Mouse (Mus musculus) midbrain, embryonic 16.5 days (tissue): ENCODE measurements at regions not wholly inside any gene's neighbourhood (a gene's known extent, or its start where the extent isn't known, plus 50 kb on each side); places are given as distances from the start of the nearest gene placed in this dataset.

Source experiments
- ATAC-seq: fragments of 200-750 bp; cut with Nextera tagmentation; 2 replicates; pipeline ENCODE4 v1.8.0; 2017; ENCODE audit warnings: moderate TSS enrichment
- H3K27ac ChIP-seq: fragments of 300-500 bp; sonication (generic); 2 replicates; pipeline ENCODE4 v1.5.1; 2014; ENCODE audit warnings: mild to moderate bottlenecking, low read length, mixed read lengths
- H3K27me3 ChIP-seq: fragments of 300-500 bp; sonication (generic); 2 replicates; pipeline ENCODE4 v1.6.1; 2014; ENCODE audit warnings: low read depth, low read length, mixed read lengths; ENCODE audit not compliant: control insufficient read depth, insufficient read depth
- H3K36me3 ChIP-seq: fragments of 300-500 bp; sonication (generic); 2 replicates; pipeline ENCODE4 v1.6.1; 2014; ENCODE audit warnings: mild to moderate bottlenecking, low read length, moderate library complexity, mixed read lengths; ENCODE audit not compliant: control insufficient read depth, insufficient read depth
- H3K4me1 ChIP-seq: fragments of 300-500 bp; sonication (generic); 2 replicates; pipeline ENCODE4 v1.6.1; 2014; ENCODE audit warnings: mild to moderate bottlenecking, low read length, mixed read lengths; ENCODE audit not compliant: control insufficient read depth, insufficient read depth
- H3K4me2 ChIP-seq: fragments of 300-500 bp; sonication (generic); 2 replicates; pipeline ENCODE4 v1.6.1; 2014; ENCODE audit warnings: mild to moderate bottlenecking, low read length, mixed read lengths
- H3K4me3 ChIP-seq: fragments of 300-500 bp; sonication (generic); 2 replicates; pipeline ENCODE4 v1.5.1; 2014; ENCODE audit warnings: low read depth, mild to moderate bottlenecking, low read length, moderate library complexity, mixed read lengths
- H3K9ac ChIP-seq: fragments of 300-500 bp; sonication (generic); 2 replicates; pipeline ENCODE4 v1.6.1; 2014; ENCODE audit warnings: low read depth, low read length, mixed read lengths
- H3K9me3 ChIP-seq: fragments of 300-500 bp; sonication (generic); replicated peaks from 2 replicates; pipeline ENCODE4 v1.6.1; 2014; ENCODE audit warnings: mild to moderate bottlenecking, low read length, mixed read lengths; ENCODE audit not compliant: control insufficient read depth, poor library complexity, severe bottlenecking
- WGBS: fragments of 180-500 bp; shearing (Covaris S2); extraction: QIAGEN DNeasy Blood & Tissue Kit; methylation state at CpG from one replicate; pipeline ENCODE4 v1.1.7; 2014; 5-methylcytosine and 5-hydroxymethylcytosine counted together

DNA sequence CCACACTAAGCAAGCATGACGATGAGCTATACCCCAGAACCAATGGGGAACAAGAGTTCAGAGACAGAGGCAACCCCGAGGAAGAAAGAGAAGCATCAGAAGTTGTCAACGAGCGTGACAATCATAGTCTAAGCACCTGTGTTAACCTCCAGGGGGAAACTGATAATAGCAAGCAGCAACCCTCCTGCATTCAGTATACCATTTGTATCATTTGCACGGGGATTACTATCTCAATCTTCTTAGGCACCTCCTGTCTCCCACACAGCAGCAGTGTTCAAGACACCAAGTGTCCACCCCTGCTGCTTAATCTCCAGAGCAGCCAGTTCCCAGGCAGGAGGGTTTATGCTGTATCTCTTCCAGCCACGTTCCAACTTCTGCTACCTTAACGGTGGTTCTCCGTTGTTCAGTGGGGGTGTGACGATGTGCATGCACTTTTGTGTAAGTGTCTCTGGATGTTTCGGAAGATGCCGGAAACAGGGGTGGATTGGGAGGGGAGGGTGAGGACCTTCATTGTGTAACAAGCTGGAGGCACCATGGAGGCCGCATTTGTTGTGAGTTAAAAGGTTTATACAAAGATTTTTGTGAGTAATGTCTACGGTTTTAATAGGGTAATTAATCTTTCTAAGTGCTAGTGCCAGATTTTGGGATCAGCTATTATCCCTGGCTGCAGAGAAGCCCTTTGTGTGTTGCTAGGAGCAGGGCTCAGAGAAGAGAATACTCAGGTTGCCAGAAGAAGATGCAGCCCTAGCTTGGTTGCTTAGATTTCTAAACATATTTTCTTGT is 245.8 kb downstream of the Rnf144b start:
- Histone ChIP-seq H3K36me3 (no peaks in the 10 kb centered on the region), H3K4me1 (peaks cover 4% of the 10 kb centered on the region; the same call in 1 of the 2 replicates), H3K4me2 (peak overlapping the region; percentile 2; the same call in 1 of the 2 replicates), H3K9me3 (no peaks in the 10 kb centered on the region), H3K27ac (no peak overlapping the region), H3K9ac (no peak overlapping the region), H3K27me3 (no peaks in the 10 kb centered on the region), H3K4me3 (no peak overlapping the region)
- peak; percentile 42; the same call in 1 of the 2 replicates for ATAC-seq
- WGBS = 17% methylated on average over 13 of the region's 13 CpGs

GRCm38 (mm10) chr13:47374583-47374982 is 252.1 kb downstream of the Rnf144b start:
- Histone ChIP-seq H3K9me3 (no peaks in the 10 kb centered on the region), H3K27ac (no peak overlapping the region), H3K4me1 (no peaks in the 10 kb centered on the region), H3K27me3 (no peaks in the 10 kb centered on the region), H3K36me3 (no peaks in the 10 kb centered on the region), H3K9ac (no peak overlapping the region), H3K4me2 (no peak overlapping the region), H3K4me3 (no peak overlapping the region)
- ATAC-seq = no peak
- WGBS = 64% methylated on average over 1 of the region's 1 CpGs

DNA sequence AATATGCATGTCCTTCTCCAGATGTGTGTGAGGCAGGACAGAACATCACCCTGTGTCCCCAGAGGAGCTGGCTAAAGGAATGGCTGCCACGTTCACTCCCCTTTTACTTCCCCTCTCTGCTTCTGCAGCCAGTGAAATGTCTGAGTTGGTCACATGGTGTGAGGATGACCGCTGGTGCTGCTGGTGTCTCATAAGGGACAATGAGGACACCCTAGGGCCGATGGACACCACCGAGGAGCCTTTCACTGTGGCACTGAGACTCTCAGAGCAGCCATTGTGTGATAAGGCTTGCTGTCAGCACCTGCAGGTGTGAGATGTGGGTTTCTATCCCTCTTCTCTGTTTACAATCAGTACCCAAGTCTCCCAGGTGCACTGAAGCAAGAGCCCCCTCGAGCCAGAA is 268.6 kb downstream of the Rnf144b start:
- no peaks in the 10 kb centered on the region for H3K36me3 ChIP-seq
- no peak for ATAC-seq
- H3K9ac ChIP-seq = no peak overlapping the region
- WGBS = 61% methylated on average over 5 of the region's 5 CpGs
- H3K4me1 ChIP-seq = no peaks in the 10 kb centered on the region
- no peaks in the 10 kb centered on the region for H3K9me3 ChIP-seq
- no peak overlapping the region for H3K4me3 ChIP-seq
- no peak overlapping the region for H3K27ac ChIP-seq
- H3K4me2 ChIP-seq = no peak overlapping the region
- no peaks in the 10 kb centered on the region for H3K27me3 ChIP-seq

DNA sequence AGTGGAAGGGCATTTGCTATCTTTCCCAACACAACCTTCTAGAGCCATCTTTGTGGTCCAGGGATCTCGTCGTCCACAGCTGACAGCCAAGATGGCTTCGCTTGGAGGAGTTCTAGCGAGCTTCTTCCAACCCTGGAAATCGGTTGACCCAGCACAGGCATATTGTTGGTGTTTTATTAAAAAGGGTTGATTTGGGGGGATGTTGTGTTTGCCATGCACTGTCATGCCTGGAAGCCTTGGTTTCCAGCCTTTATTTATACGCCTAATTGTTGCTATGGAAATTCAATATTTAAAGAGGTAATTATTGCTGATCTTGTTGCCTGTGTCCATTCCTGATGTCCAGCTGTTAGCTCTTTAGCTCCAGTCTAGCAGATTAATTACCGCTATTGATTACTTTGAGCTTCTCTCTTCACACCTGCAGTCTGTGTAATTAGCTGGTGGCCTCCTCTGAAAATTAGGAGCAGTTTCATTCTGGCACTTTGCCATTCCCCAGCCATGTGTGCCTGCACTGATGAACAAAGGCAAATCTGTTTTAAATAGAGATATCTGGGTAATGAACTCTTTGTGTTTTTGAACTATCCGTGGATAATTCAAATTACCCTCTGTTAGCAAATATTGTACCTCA is 275.4 kb downstream of the Rnf144b start:
- Histone ChIP-seq H3K27ac (no peak overlapping the region), H3K9ac (no peak overlapping the region), H3K36me3 (no peaks in the 10 kb centered on the region), H3K4me2 (no peak overlapping the region), H3K9me3 (no peaks in the 10 kb centered on the region), H3K4me3 (no peak overlapping the region), H3K27me3 (no peaks in the 10 kb centered on the region), H3K4me1 (no peaks in the 10 kb centered on the region)
- 0 out of 2 replicates have a peak, but pooled peaks have one; percentile 11 for ATAC-seq
- 59% methylated on average over 8 of the region's 8 CpGs for WGBS

DNA sequence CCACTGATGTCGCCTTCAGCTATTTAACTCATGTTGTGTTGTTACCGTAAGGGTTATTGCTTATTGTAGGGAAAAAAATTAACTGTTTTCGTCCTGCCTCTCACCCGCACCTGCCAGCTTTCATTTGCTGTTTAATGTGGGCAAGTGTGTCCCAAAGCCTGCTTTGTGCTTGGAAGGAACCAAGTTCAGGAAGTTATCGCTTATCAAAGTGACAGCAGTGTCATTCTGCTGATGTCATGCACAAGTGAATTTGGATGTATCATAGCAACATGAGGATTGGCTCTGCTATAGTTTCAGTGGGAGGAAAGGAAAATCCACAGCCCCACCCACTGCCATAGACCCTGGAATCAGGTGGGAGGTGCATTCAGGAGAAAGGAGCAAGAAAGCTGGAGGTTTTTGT is 276.5 kb downstream of the Rnf144b start:
- H3K36me3 ChIP-seq = no peaks in the 10 kb centered on the region
- H3K27me3 ChIP-seq = no peaks in the 10 kb centered on the region
- H3K9me3 ChIP-seq = no peaks in the 10 kb centered on the region
- no peak overlapping the region for H3K4me3 ChIP-seq
- H3K4me2 ChIP-seq = no peak overlapping the region
- no peak overlapping the region for H3K9ac ChIP-seq
- no peaks in the 10 kb centered on the region for H3K4me1 ChIP-seq
- 80% methylated on average over 5 of the region's 5 CpGs for WGBS
- no peak overlapping the region for H3K27ac ChIP-seq
- ATAC-seq = no peak

- no peaks in the 10 kb centered on the region for H3K36me3 ChIP-seq
- whole genome bisulfite sequencing = 93% methylated on average over 3 of the region's 3 CpGs
- no peak for ATAC-seq
- no peak overlapping the region for H3K4me2 ChIP-seq
- H3K27ac ChIP-seq = no peak overlapping the region
- no peaks in the 10 kb centered on the region for H3K27me3 ChIP-seq
- H3K4me1 ChIP-seq = no peaks in the 10 kb centered on the region
- H3K9ac ChIP-seq = no peak overlapping the region
- H3K9me3 ChIP-seq = no peaks in the 10 kb centered on the region
- H3K4me3 ChIP-seq = no peak overlapping the region
These were observed 290.8 kb downstream of the Rnf144b start for GRCm38 (mm10) chr13:47413261-47413660.

DNA sequence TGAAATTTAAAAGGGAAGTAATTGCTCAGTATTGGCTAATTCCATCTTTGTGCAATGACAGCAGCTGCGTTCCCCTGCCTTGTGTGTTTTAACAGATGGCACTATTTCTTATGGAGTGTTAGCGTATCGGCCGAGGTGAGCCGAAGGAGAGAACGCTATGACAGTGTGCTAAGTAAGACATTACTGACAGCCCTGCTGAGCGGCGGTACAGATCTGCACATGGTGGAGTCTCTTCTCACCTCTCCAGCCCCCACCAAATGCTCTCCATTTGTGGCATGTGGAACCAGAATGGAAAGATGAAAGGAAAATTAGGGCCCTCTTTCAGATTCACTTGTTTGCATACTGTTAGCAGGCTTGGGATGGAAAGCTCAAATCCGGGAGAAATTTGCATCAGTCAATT is 291.5 kb downstream of the Rnf144b start:
- H3K9ac ChIP-seq = no peak overlapping the region
- no peak overlapping the region for H3K4me2 ChIP-seq
- H3K27me3 ChIP-seq = no peaks in the 10 kb centered on the region
- WGBS = 67% methylated on average over 9 of the region's 9 CpGs
- H3K4me1 ChIP-seq = no peaks in the 10 kb centered on the region
- H3K9me3 ChIP-seq = no peaks in the 10 kb centered on the region
- H3K36me3 ChIP-seq = no peaks in the 10 kb centered on the region
- no peak overlapping the region for H3K27ac ChIP-seq
- no peak for ATAC-seq
- H3K4me3 ChIP-seq = no peak overlapping the region

DNA sequence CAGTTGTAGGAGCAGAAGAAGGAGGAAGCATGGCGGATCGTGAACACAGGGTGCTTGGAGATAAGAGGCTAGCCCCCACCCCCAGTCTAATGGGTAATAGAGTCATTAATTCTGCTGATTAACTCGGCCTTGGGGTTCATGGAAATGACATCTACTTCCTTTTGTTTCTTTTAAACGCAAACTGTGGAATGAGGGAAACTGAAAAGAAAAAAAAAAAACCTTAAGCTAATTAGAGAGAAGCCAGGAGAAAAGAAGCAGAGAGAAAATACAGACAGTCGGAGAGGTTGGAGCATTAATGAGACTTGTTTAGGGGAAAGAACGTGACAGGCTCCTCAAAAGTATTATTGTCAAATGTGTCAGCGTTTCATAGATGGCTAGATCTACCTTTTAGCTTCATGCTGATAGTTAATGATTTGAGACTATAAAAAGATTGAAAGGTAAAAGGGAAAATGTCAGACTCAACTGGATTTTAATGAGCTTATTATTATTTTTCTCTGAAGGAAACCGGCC is 307.5 kb downstream of the Rnf144b start:
- Histone ChIP-seq H3K9ac (no peak overlapping the region), H3K36me3 (no peaks in the 10 kb centered on the region), H3K4me2 (no peak overlapping the region), H3K4me3 (no peak overlapping the region), H3K4me1 (peaks cover 7% of the 10 kb centered on the region), H3K9me3 (no peaks in the 10 kb centered on the region), H3K27me3 (no peaks in the 10 kb centered on the region), H3K27ac (peak overlapping the region; percentile 65)
- WGBS = 34% methylated on average over 8 of the region's 8 CpGs
- ATAC-seq = no peak

GRCm38 (mm10) chr13:47430409-47430808 is 308.0 kb downstream of the Rnf144b start:
- Histone ChIP-seq H3K4me3 (no peak overlapping the region), H3K27me3 (no peaks in the 10 kb centered on the region), H3K27ac (peak overlapping the region; percentile 70), H3K36me3 (no peaks in the 10 kb centered on the region), H3K9me3 (no peaks in the 10 kb centered on the region), H3K4me2 (no peak overlapping the region), H3K4me1 (peaks cover 7% of the 10 kb centered on the region), H3K9ac (no peak overlapping the region)
- 56% methylated on average over 9 of the region's 9 CpGs for WGBS
- ATAC-seq = peak; percentile 36; the same call in 1 of the 2 replicates
